Mouse (Mus musculus) stomach, postnatal 0 days (tissue): Measurements from ENCODE around the gene Pou4f1.

Experiments
- CTCF ChIP-seq: IDR thresholded peaks from 2 replicates; pipeline ENCODE4 v1.5.1; 2016; ENCODE audit warnings: antibody characterized with exemption, low read depth, mild to moderate bottlenecking, moderate library complexity
- EP300 ChIP-seq: optimal IDR thresholded peaks from 2 replicates; pipeline ENCODE3; 2016; ENCODE audit warnings: antibody characterized with exemption

- TF ChIP-seq CTCF (no peak), EP300 (no peak)
Observed at GRCm38 (mm10) chr14:104467966-104468622, at the start of gene Pou4f1.
